Mouse (Mus musculus) central nervous system, embryonic 14 days (tissue): ENCODE results near the gene Cacna1s. TPM values are rescaled to one million over a fixed set of nuclear protein-coding genes. Genes with fewer than 3 reads are reported as not detected.

Experiments
- polyA plus RNA-seq: library from polyadenylated mRNA; depleted of rRNA; stranded (reverse); fragments of >200 nt; gene quantifications from 2 replicates; pipeline ENCODE4 v1.2.3, GENCODE M21; 2012; rRNA removed

Gene Cacna1s
- 0.42 and 3.5 TPM in 2 replicates for polyA plus RNA-seq

GRCm38 (mm10) chr1:136052547-136052946, at the start of gene Cacna1s:
Gene Cacna1s (plus strand): TSS chr1:136052750.

DNA sequence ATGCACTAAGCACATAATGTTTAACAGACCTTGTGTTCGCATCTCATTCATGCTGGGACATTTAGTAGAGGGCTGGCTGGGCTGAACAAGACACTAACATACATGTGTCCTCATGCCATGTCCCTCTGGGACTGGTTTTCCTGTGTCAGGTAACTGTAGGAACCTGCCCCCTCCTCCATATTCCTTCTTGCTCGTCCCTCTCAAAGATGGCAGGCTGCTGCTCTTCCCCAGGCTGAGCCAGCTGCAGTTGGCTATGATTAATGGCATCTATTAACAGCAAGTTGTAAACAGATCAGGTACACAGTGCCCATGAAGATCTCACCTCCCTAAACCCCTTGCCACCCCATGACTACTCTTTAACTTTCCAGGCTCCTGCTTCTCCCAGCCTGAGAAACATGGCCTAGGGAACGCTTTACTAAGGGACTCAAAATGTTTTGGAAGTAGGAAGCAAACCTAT, 46.2 kb upstream of the Cacna1s start, which contains the start of gene Igfn1:
Gene Igfn1, minus strand, starts transcription at position 51 of the 457 bp plus-strand sequence.

DNA sequence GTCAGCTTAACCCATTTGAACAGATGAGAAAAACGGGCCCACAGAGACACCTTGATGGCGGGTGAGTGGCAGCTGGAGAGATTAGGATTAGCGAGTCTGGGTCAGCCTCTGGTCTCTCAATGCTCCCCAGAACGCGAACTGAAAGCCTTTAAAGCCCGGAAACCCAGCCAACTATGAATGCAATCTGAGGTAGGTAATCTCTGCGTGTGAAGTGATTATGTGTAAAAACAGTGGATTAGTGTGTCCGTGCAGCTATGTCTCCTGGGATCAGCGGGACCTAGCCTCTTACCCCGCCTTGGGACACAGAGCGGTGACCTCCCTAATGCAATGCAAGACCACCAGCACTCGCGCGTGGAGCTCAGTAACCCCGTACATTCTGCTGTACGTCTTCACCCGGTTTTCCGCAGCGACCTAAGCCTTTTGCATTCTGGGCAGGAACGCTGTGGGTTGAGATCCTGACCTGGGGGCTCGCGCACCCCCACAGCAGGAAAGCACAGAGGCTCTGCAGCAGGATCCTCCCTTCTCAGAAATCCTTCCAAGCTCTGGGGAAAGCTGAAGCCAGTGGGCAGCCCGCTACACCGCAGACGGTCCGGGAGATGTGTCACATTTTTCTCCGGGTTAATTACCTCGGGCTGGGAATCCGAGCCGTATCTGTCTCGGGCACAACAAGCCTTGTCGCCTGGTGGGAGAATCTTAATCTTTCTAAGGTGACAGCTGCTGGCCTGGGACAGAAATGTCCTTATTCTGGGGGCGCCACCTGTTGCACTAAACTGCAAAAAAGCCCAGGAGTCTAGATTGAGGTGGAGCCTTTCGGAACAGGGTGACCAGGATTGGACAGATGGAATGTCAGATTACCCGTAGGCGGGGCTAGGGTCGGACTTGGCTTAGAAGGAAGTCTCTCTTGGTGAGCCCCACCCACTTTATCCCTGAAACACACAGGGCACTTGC, 45.1 kb upstream of the Cacna1s start, which contains the start of gene Tmem9:
Gene Tmem9, plus strand, starts transcription at position 940 of the 948 bp plus-strand sequence.

GRCm38 (mm10) chr1:136050312-136051012, 2.1 kb upstream of the Cacna1s start, which contains the start of gene Ascl5:
Gene Ascl5 (plus strand): TSS chr1:136050804.

GRCm38 (mm10) chr1:136130951-136131558, 78.5 kb downstream of the Cacna1s start, which contains the start of gene Kif21b:
Gene Kif21b (plus strand): TSS chr1:136131389.

Other genes starting within 250 kb of the Cacna1s start
- 0.43 and 2.0 TPM in 2 replicates for gene Lad1, start 234.2 kb upstream of the Cacna1s start, polyA plus RNA-seq
- 0.57 and 24.1 TPM in 2 replicates for gene Tnnt2, start 216.4 kb upstream of the Cacna1s start, polyA plus RNA-seq
- gene Pkp1, start 133.5 kb upstream of the Cacna1s start, polyA plus RNA-seq, result 0.16 and 3.1 TPM in 2 replicates
- gene Igfn1, start 46.4 kb upstream of the Cacna1s start, polyA plus RNA-seq, result 0.04 and 0.11 TPM in 2 replicates
- 131 and 137 TPM in 2 replicates for gene Tmem9, start 44.6 kb upstream of the Cacna1s start, polyA plus RNA-seq
- gene Ascl5, start 1.9 kb upstream of the Cacna1s start, polyA plus RNA-seq, result 0.15 and 0.37 TPM in 2 replicates
- 120 and 146 TPM in 2 replicates for gene Kif21b, start 78.6 kb downstream of the Cacna1s start, polyA plus RNA-seq
- 0.51 and 0.93 TPM in 2 replicates for gene Mroh3, start 160.1 kb downstream of the Cacna1s start, polyA plus RNA-seq
- 9.0 and 9.3 TPM in 2 replicates for gene Inava, start 181.5 kb downstream of the Cacna1s start, polyA plus RNA-seq
- gene Gpr25, start 208.1 kb downstream of the Cacna1s start, polyA plus RNA-seq, result 2.0 and 2.3 TPM in 2 replicates